Mouse (Mus musculus): ENCODE measurements around the gene Senp6.
"Not testable (repeated sequence)": the region's sequence is repeated elsewhere in the genome, so short reads cannot be mapped to it uniquely, and the experiment has no call there.

Gene Senp6

DNA sequence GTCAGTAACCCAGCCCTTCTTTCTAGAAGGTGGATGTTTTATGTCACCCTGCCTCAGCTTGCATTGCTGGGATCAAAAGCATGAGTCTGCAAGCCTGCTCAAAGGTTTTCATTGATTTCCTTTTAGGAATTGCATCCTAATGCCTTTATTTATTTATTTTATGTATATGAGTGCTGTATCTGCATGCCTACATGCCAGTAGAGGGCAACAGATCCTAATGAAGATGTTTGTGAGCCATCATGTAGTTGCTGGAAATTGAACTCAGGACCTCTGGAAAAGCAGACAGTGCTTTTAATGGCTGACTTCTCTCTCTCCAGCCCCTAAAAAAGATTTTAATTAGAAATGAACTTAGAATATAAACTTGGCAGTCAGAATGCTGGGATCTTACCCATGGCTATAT is 8.2 kb downstream of the Senp6 start:
- no peak for DNase-seq (ENCODE audit: low spot score in 2 of 2)

GRCm38 (mm10) chr9:80080941-80081340 is 14.2 kb downstream of the Senp6 start:
- no peak for DNase-seq (ENCODE audit: low spot score in 2 of 2)

- DNase-seq (ENCODE audit: low spot score in 2 of 2): no peak
Measured at GRCm38 (mm10) chr9:80084429-80085092, 17.9 kb downstream of the Senp6 start.

DNA sequence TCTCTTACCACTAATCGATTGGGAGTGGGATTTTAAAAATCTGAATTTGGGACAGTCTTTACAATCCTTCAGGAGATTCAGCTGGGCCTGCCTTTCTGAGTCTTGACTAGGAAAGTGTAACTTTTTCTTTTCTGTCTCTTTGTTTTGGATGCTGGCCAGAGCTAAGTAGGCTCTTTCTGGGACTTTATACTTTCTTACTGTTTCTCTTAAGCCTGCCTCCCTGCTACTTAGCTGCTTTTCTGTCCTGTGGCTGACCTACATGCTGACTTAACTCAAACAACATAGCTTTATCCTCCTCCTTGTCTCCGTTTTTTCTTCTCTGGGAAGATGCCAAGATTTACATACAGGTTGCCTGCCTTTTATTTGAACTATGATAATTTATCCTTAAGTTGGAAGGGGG is 19.0 kb downstream of the Senp6 start:
- DNase-seq (ENCODE audit: low spot score in 2 of 2): no peak

- DNase-seq (ENCODE audit: low spot score in 2 of 2): not testable (repeated sequence)
Measured at GRCm38 (mm10) chr9:80086272-80086966, 19.7 kb downstream of the Senp6 start.

DNA sequence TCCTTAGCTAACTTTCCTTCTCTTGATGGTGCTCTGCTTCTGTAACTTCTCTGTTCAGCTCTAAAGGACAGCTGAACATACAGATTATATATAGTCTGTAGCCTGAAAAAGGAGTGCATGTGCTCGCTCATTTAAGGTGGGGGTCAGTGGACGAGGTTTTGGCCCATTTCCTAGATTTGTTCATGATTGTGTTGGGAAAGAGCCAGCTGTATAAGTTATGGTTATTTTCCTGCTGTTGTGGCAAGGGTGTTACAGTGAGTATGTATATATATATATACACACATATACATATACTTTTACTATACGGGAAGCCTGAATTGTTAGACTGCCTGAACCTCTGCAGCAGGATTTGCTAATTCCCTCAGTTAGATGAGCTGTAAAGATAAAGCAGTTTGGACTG is 22.7 kb downstream of the Senp6 start:
- DNase-seq (ENCODE audit: low spot score in 2 of 2): no peak

DNA sequence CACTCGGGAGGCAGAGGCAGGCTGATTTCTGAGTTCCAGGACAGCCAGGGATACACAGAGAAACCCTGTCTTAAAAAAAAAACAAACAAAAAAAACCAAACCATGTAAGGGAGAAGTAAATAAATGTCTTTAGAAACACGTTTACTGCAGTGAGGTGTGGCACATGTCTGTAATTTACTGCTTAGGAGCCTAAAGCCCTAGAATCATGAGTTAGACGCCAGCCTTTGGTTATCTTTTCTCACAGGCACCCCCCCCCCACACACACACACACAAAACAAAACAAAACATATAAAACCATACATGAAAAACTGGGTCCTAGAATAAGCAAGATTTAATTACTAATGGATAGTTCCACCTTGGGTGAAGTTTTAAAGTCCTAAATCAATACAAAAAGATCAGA is 29.6 kb downstream of the Senp6 start:
- DNase-seq (ENCODE audit: low spot score in 2 of 2): no peak

DNA sequence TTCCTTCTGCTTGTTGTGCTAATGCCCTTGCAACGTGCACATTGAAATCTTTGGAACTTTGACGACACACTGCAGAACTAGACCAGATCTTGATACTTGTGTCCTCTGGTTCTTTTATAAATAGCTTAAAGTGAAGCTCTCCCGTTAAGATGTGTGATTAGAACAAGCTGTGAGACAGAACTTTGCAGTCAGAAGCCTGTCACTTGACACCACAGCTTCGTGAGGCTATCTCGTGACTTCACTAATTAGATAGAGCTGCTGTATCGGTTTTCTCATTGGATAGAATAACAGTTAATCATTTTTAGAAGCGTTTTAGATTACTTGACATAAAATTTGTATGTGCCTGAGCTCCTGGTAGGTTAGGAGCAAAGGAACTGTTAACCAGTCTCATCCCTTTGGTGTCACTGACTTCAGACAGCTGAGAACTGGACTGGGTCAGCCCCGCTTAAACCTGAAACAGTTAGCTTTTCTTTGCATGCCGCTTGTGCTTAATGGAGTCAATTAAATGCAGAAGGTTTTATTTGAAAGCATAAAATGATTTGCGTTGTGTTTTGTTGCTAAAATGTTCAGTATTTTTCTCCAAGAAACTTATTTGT is 79.4 kb downstream of the Senp6 start:
- no peak for DNase-seq (ENCODE audit: low spot score in 2 of 2)

DNA sequence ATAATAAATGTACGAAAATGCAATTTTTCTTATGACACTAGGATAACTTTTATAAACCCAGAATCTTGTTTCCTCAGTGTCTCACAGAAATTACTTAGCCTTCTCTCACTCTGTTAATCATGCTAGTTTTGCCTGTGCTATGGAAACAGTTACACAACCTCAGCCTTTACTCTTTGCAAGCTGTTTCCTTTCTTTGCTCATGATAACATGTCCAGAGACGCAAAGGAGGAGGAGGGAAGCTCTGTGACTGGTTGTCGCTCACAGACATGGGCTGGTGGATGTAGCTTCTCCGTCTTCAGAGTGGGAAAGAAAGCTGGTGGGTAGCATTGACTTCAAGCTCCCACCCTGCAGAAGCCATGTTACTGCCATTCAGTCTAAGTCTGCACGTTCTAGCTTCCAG is 82.9 kb downstream of the Senp6 start:
- no peak for DNase-seq (ENCODE audit: low spot score in 2 of 2)

DNA sequence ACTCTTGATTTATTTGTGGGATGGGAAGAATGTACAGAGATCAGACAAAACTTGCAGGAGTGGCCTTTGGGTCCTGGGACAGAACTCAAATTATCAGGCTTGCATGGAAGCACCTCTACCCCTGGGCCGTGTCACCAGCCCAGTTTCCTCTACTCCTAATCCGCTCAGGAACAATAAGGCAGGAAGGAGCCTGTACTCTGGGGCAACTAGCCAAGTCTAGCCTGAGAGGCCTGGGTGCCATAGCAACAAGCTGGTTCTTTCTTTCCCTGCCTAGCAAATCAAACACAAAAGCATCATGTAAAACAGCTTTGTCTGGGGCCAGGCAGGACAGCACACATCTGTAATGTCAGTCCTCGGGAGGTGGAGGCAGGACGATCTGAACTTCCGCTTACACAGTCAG is 88.6 kb downstream of the Senp6 start:
- DNase-seq (ENCODE audit: low spot score in 2 of 2): peak in 1 of 2 experiments; percentile 18

DNA sequence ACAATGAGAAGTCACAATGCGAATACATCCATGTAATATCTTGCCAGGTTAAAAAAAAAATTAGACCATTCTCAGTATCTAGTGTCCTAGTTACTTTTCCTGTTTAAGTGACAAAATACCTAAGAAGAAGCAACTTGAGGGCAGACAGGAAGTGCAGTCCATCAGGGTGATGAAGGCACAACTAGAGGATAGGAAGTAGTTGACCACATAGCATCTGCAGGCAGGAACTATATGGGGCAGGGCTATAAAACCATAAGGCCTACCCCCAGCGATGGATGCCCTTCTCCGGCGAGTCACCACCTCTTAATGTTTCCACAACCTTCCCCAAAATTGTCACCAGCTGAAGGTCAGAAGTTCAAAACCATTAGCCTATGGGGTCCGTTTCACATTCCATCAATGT is 90.1 kb downstream of the Senp6 start:
- no peak for DNase-seq (ENCODE audit: low spot score in 2 of 2)

DNA sequence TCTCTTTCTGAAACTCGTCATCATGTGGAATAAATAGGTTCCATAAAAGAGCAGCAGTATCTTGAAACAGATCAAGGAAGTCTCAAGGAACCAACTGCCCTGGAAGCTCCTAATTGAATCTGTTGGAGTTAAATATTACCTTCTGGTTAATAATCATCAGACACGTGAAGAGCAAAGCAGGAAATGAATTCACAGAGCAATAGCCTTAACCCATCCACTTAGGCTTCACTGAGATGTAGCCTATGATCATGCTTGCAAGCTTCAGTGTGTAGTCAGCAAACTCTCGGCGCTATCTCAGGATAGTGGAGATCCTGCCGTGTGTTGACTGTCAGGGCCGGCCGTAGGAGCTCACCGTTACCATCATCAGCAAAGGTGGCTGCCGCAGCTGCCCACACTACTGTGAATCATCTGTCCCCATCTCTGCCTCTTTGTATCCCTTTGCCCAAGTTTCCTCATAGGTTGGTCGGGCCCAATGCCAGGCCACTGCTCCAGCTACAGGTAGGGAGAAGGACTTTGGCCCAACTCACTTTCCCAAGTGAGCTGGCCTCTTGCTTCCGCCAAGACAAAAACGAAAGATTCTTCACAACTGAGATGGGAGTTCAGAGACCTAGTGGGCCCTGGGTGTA is 91.2 kb downstream of the Senp6 start:
- DNase-seq (ENCODE audit: low spot score in 2 of 2): no peak

GRCm38 (mm10) chr9:80158937-80159336 is 92.2 kb downstream of the Senp6 start:
- DNase-seq (ENCODE audit: low spot score in 2 of 2): no peak

DNA sequence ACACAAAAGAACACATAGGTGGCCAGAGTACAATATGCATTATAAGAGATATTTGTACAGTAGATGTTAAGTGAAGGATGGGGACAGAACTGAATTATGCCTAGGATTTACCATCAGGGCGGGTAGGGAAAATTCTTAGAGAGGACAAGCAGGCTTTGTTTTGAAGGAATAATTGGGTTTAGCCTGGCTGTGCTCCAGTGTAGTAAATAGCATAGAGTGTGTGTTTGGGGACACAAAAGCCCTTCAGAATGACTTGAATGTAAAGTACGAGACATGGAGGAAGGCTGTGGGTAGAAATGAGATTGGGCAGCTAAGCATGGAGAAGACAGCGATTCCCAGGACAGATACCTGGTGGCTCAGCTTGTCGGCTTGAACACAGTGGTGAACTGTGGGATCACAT is 94.7 kb downstream of the Senp6 start:
- DNase-seq (ENCODE audit: low spot score in 2 of 2): no peak

DNA sequence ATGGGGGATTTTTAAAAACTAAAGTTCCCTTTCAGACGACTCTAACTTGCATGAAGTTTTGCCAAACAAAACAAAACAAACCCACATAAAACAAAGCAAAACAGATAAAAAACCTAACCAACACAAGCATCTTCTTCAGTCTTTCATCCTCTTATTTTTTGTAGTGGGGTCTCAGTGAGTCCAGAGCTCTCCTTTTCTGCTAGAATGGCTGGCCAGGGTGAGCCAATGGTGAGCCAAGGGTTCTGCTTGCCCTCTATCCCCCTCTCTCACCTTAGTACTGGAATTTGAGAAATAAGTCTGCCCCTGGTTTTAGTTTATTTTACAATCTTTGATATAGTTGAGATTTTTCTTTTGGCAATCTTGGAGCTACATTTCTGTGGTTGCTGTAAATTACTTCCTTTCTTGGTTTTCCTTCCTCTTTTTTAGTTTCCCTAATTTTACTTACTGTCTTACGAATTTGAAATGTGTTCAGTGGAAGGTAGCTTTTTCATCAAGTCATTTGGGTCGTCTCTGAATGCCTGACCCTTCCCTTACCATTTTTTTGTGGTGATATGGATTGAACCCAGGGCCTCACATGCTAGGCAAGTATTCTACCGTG is 96.5 kb downstream of the Senp6 start:
- DNase-seq (ENCODE audit: low spot score in 2 of 2): no peak

DNA sequence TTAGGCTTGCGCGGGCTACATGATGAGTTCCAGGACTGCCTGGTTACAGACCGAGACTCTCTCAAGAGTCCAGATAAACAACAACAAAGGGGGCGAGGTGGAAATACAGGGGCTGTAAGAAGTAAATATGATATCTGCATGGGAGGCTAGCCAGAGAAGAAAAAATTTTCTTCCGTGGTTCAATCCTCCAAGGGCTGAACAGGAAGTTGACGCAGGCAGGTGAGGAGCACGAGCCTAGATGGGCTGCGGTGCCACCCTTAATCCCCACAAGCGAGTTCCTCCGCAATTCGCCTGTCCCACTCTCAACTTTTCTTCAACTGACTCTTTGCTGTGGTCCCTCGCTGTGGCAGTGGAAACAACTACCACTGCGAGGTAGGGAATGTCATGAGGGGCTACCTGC is 97.5 kb downstream of the Senp6 start:
- DNase-seq (ENCODE audit: low spot score in 2 of 2): no peak

- peak; percentile 82 to 87 for DNase-seq (ENCODE audit: low spot score in 2 of 2)
Measured at GRCm38 (mm10) chr9:80164611-80165474, 98.1 kb downstream of the Senp6 start, which contains the start of gene Myo6. Gene Myo6 (plus strand): TSS chr9:80165031.

GRCm38 (mm10) chr9:80165690-80166089 is 99.0 kb downstream of the Senp6 start:
- no peak for DNase-seq (ENCODE audit: low spot score in 2 of 2)

GRCm38 (mm10) chr9:80166425-80166824 is 99.7 kb downstream of the Senp6 start:
- no peak for DNase-seq (ENCODE audit: low spot score in 2 of 2)

DNA sequence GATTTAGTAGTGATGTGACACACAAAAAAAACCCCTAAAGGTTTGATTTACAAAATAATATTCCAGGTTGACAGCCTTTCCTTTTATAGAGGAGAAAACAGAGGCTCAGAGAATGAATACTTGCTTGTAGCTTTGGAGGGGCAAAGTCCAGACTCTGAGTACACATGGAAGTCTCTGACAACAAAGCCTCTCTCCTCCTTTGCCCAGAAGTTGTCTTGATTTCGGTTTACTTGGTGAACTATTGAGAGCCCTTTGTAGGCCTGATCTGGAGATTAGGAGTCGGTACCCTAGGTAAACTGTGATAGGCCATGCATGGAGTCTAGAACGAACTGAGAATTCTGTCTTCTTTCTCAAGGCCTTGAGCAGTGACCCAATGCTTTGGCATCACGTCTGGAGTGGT is 100.4 kb downstream of the Senp6 start:
- no peak for DNase-seq (ENCODE audit: low spot score in 2 of 2)

DNA sequence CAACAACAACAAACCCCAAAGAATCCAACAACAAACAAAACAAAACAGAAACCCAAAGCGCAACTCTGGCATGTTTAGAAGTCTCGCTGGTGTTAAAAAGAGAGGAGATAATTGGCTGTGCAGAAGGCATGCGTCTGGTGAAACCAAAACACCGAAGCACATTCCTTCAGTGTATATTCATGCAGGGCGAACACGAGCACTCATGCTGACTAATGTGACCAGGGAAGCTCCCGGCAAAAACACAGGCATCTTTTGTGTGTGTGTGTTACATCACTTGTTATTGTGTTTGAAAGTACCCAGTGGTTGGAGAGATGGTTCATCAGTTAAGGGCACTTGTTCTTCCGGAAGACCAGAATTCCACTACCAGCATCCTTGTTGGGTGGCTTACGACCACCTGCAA is 102.8 kb downstream of the Senp6 start:
- no peak for DNase-seq (ENCODE audit: low spot score in 2 of 2)

Measured in frontal cortex, postnatal 25 days (tissue).